Mouse (Mus musculus): ENCODE results near the gene Cenpa. TPM values are rescaled to one million over a fixed set of nuclear protein-coding genes. Genes with fewer than 3 reads are reported as not detected.

The Cenpa gene
- 1 to 10 TPM; 3.5 to 4.0 TPM for total RNA-seq (2021)

GRCm38 (mm10) chr5:30666391-30667195, at the start of gene Cenpa:
TSS of gene Cenpa (plus strand) at chr5:30666777.
- DNase-seq = peak; percentile 83 to 84

- DNase-seq = no peak
Observed at GRCm38 (mm10) chr5:30617357-30617756, 49.2 kb upstream of the Cenpa start.

- DNase-seq = no peak
Observed at GRCm38 (mm10) chr5:30617851-30618250, 48.7 kb upstream of the Cenpa start.

GRCm38 (mm10) chr5:30618376-30619003, 48.1 kb upstream of the Cenpa start:
- DNase-seq = no peak

- no peak for DNase-seq
Observed at GRCm38 (mm10) chr5:30619211-30619610, 47.4 kb upstream of the Cenpa start.

GRCm38 (mm10) chr5:30620567-30620966, 46.0 kb upstream of the Cenpa start:
- no peak for DNase-seq

DNA sequence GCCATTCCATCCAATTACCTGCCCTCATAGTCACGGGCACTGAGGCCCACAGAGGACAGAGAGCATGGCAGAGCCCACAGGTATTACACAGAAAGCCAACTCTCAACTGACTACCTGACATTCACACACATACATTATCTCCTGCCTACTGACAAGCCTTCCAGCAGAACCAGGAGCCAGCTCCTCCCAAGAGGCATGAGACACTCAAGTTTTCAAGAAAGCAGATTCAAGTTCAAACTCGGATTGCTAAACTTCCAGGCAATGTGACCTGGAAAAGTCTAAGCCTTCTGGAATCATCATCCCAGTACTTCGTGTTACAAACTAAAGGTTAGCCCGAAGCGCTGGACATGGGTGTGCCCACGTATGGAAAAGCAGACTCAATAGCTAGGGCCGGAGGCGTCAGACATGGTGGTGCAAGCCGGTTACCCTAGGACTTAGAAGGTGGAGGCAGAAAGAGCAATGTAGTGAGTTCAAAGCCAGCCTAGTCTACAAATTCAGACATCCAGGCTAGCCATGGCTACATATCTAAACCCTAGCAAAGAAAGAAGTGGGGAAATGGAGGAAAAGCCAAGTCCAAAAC, 45.3 kb upstream of the Cenpa start:
- no peak for DNase-seq

- no peak for DNase-seq
Observed at GRCm38 (mm10) chr5:30621844-30622176, 44.8 kb upstream of the Cenpa start.

GRCm38 (mm10) chr5:30622177-30622840, 44.3 kb upstream of the Cenpa start:
- DNase-seq = no peak

DNA sequence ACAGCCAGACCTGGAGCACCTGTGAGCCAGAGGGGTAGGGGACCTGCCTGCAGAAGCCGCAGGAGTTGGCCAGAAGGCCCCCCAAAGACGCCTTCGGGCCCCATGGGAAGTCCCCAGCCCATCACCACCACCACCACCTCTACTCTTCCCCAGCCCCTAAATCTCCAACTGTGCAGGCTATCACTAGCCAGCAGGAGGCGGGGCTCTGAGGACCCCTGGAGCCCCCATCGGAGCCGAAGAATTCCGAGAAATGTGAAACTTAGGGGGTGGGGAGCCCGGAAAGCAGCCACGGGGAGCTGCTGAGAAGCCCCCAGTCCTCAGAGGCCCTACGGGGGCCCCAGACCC, 43.8 kb upstream of the Cenpa start:
- DNase-seq = no peak

- no peak for DNase-seq
Observed at GRCm38 (mm10) chr5:30623380-30623779, 43.2 kb upstream of the Cenpa start.

GRCm38 (mm10) chr5:30624311-30624710, 42.3 kb upstream of the Cenpa start:
- no peak for DNase-seq

- no peak for DNase-seq
Observed at GRCm38 (mm10) chr5:30624908-30625307, 41.7 kb upstream of the Cenpa start.

DNA sequence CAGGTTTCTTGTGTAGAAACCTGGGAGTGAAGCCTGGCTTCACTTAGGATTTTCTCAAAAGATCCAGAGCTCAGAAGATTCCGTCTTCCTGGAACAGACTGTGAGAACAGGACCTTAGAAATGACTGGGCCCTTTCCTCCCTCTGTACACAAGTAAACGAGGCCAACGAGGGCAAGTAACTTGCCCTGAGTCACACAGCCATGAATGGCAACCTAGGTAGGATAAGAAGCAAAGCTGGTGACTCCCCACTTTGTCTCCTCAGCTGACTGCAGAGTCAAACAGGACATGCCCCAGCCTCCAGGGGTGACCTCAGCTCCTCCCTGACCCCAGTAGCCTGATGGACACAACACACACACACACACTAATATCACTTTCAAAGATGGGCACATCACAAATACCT, 41.2 kb upstream of the Cenpa start:
- DNase-seq = no peak

DNA sequence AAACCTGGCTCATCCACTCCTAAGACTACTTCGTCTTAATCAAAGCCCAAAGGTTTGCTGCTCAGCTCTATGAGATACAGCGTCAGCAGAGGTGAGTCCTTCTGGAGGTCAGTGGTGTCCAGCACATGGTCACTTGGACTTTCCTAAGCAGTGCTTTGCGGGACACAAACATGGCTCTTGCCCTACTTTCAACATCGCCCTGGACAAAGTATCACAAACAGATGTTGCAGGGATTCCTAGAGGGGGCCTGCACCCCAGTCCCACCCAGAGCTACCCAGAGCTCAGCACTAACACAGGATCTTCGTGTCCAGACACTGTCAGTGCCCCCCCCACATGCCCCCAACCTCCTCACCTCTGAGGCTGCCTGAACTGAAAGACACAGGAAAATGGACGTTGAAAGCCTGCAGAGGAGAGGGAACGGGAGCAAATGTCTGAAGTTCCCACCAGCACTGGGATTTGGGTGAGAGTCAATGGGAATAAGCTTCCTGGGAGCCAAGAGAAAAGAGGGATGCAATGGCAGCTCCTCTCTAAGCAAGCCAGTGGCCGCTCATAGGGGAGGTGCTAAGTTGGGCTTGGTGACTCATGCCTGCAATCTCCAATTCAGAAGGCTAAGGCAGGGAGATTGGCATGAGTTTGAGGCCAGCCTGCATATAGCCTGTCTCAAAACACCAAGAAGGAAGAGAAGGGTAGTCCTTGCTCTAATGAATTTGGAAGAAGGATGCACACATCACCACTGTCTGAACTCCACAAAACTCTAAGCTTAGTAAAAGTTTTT, 40.1 kb upstream of the Cenpa start:
- no peak for DNase-seq

GRCm38 (mm10) chr5:30628511-30628910, 38.1 kb upstream of the Cenpa start:
- no peak for DNase-seq

DNA sequence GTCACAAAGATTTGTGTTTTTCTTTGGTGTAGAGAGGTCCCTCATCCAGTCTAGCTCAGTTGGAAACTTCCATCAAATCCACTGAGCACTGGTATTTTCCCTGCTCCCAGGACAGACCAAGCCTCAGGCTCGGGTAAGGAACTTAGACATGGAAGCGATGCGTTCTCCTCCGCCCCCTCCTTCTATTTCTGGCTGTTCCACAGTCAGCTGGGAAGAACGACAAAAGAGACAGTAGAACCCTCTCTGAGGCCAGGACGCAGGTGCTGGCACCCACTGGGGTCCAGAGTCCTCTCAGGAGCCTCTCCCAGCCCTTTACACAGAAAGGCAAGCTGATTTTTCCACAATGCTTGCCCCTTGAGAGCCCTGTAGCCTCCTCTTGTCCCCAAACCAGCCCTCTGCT, 36.2 kb upstream of the Cenpa start:
- DNase-seq = no peak

GRCm38 (mm10) chr5:30632134-30632533, 34.4 kb upstream of the Cenpa start:
- no peak for DNase-seq

GRCm38 (mm10) chr5:30636994-30637393, 29.6 kb upstream of the Cenpa start:
- DNase-seq = no peak

DNA sequence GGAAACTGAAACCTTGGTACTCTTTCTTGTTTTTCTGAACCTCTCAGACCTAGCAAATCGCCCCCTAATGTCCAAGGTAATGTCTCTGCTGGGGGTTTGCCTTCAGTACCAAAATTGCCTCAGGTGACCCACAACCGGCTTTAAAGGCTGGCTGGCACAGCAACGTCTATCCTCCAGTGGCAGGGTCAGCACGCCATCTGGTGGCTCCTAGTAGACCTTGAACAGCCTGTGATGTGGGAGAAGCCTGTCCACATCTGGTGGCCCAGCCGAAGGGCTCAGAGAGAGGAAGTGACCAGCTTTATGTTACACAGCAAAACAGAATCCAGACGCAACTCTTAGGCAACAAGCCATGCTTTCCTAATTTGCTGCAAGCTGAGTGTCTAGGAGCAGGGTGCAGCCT, 28.5 kb upstream of the Cenpa start:
- DNase-seq = peak; percentile 73 to 74

GRCm38 (mm10) chr5:30643477-30644179, 22.9 kb upstream of the Cenpa start:
- no peak for DNase-seq

GRCm38 (mm10) chr5:30646036-30646435, 20.5 kb upstream of the Cenpa start:
- no peak for DNase-seq

Measured in layer of hippocampus, postnatal 36 days (tissue).